Mouse (Mus musculus): ENCODE data around the gene Cpz. TPM values are rescaled to one million over a fixed set of nuclear protein-coding genes. Genes with fewer than 3 reads are reported as not detected.
A peak's percentile ranks its signal among the peaks of the same experiment; 100 is the strongest.

The Cpz gene
- polyA plus RNA-seq, 1 experiment, result 1.4 TPM

DNA sequence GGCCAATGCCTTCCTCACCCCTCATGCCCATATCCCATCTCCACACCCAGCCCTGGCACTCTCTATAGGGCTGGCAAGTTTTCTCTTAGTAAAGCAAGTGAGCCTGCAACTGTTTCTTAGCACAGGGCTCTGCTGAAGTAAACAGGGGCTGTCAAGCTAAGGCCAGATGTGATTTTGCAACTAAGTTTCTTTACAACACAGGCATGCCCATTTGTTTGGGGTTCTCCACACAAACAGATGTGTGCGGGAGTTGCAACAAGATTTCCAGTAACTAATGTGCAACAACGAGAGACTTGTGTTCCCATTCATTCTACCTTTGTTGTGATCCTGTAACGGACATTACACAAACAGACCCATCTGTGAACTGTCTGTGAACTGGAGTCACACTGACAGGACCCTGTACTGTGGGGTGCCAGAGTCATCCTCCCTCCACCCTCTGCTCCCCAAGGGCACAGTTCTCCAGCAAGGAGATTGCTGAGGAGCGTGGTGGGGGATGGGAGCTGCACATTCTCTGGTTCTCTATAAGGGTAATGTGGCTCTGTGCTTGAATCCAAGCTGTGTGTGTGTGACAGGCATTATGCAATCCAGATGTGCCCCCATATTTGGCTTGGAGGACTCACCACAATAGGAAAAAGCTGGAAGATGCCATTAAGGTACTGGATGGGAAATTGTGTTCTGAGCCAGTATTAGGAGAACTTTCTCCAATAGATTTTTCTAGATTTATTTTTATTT, 15.7 kb upstream of the Cpz start:
- Histone ChIP-seq H3K36me3 (ENCODE audit: control insufficient read depth, insufficient read depth, low read length) (no peaks in the 10 kb centered on the region), H3K27ac (ENCODE audit: control insufficient read depth, insufficient read depth, low read depth, low read length) (peak overlapping the region; percentile 16; the same call in 1 of the 2 replicates), H3K4me3 (ENCODE audit: control insufficient read depth, low read depth, low read length) (no peak overlapping the region), H3K4me1 (ENCODE audit: control insufficient read depth, insufficient read depth, low read length) (peaks cover 3% of the 10 kb centered on the region; the same call in 1 of the 2 replicates), H3K27me3 (ENCODE audit: control insufficient read depth, insufficient read depth, low read length) (no peaks in the 10 kb centered on the region)
- TF ChIP-seq POLR2A (IDR thresholded peaks at IDR 0.05; ENCODE audit: control insufficient read depth, low read depth, low read length) (no peak), CTCF (IDR thresholded peaks at IDR 0.05; ENCODE audit: control insufficient read depth, insufficient read depth, insufficient replicate concordance, low read depth, low read length) (no peak)

DNA sequence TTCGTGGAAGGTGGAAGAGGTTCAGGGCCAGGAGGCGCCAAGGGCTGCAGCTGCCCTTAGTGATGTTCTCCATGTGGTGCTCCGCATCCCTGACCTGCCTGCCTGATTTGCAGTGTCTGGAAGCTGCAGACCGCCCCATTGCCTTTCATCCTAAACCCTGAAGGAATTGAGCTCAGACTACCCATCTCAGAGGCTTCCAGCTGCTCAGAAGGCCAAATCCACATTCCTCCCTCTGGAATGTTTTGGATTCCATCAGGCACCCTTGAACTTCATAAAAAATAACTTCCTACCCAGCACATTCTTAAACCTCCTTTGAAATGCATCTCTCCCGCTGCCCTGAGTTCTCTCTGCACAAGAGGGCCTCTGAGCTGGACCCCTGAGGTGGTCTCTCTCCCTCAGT, 15.1 kb upstream of the Cpz start:
- peaks cover 3% of the 10 kb centered on the region; the same call in 1 of the 2 replicates for H3K4me1 ChIP-seq (ENCODE audit: control insufficient read depth, insufficient read depth, low read length)
- TF ChIP-seq CTCF (IDR thresholded peaks at IDR 0.05; ENCODE audit: control insufficient read depth, insufficient read depth, insufficient replicate concordance, low read depth, low read length) (no peak), POLR2A (IDR thresholded peaks at IDR 0.05; ENCODE audit: control insufficient read depth, low read depth, low read length) (no peak)
- H3K27ac ChIP-seq (ENCODE audit: control insufficient read depth, insufficient read depth, low read depth, low read length), result 0 out of 2 replicates have a peak overlapping the region, but pooled peaks have one; percentile 35
- H3K4me3 ChIP-seq (ENCODE audit: control insufficient read depth, low read depth, low read length), result no peak overlapping the region
- H3K36me3 ChIP-seq (ENCODE audit: control insufficient read depth, insufficient read depth, low read length), result no peaks in the 10 kb centered on the region
- H3K27me3 ChIP-seq (ENCODE audit: control insufficient read depth, insufficient read depth, low read length), result no peaks in the 10 kb centered on the region

DNA sequence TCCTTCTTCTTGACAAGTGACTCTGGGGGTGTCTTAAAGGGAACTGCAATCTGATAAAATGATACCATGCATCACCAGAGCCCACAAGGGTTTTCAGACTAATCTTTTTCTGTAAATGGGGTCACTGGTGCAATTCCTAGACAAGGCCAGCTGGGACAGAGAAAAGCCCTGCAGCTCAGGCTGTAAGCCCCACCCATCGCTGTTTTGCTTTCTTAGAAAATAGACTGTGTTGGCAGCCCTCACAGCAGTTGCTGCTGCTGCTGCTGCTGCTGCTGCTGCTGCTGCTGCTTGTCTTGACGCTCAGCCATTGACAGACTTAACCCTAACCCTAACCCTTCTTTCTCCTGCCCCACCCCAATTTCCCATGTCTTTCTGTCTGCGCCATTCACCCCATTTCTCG, 14.1 kb upstream of the Cpz start:
- H3K4me3 ChIP-seq (ENCODE audit: control insufficient read depth, low read depth, low read length), result no peak overlapping the region
- H3K27ac ChIP-seq (ENCODE audit: control insufficient read depth, insufficient read depth, low read depth, low read length), result no peak overlapping the region

DNA sequence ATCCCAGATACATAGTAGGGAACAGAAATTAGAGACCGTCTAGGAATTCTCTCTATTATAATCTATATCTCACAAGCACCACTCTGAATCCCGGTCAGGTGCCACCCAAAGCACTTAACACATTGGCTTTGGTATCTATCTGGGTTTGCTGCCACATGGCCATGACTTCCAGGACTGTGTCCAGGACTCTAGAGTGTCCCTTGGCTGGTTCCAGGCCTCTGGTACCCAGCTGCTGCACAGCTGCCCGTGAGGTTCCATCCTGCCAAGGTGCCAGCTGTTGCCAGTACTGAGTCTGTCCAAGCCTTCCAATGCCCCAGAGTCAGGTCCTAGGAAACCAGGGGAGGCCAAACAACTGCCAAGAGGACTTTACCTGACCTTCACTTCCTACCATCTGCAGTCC, 12.5 kb upstream of the Cpz start:
- Histone ChIP-seq H3K4me1 (ENCODE audit: control insufficient read depth, insufficient read depth, low read length) (peaks cover 3% of the 10 kb centered on the region; the same call in 1 of the 2 replicates), H3K4me3 (ENCODE audit: control insufficient read depth, low read depth, low read length) (no peak overlapping the region), H3K27ac (ENCODE audit: control insufficient read depth, insufficient read depth, low read depth, low read length) (no peak overlapping the region), H3K36me3 (ENCODE audit: control insufficient read depth, insufficient read depth, low read length) (no peaks in the 10 kb centered on the region), H3K27me3 (ENCODE audit: control insufficient read depth, insufficient read depth, low read length) (no peaks in the 10 kb centered on the region)
- no peak for TF ChIP-seq CTCF (IDR thresholded peaks at IDR 0.05; ENCODE audit: control insufficient read depth, insufficient read depth, insufficient replicate concordance, low read depth, low read length)
- TF ChIP-seq POLR2A (IDR thresholded peaks at IDR 0.05; ENCODE audit: control insufficient read depth, low read depth, low read length), result no peak

More for the DNA sequence above, 14.1 kb upstream of the Cpz start:
- Histone ChIP-seq H3K36me3 (ENCODE audit: control insufficient read depth, insufficient read depth, low read length) (no peaks in the 10 kb centered on the region), H3K27me3 (ENCODE audit: control insufficient read depth, insufficient read depth, low read length) (no peaks in the 10 kb centered on the region), H3K4me1 (ENCODE audit: control insufficient read depth, insufficient read depth, low read length) (peaks cover 3% of the 10 kb centered on the region; the same call in 1 of the 2 replicates)
- TF ChIP-seq POLR2A (IDR thresholded peaks at IDR 0.05; ENCODE audit: control insufficient read depth, low read depth, low read length), result no peak
- TF ChIP-seq CTCF (IDR thresholded peaks at IDR 0.05; ENCODE audit: control insufficient read depth, insufficient read depth, insufficient replicate concordance, low read depth, low read length), result no peak

DNA sequence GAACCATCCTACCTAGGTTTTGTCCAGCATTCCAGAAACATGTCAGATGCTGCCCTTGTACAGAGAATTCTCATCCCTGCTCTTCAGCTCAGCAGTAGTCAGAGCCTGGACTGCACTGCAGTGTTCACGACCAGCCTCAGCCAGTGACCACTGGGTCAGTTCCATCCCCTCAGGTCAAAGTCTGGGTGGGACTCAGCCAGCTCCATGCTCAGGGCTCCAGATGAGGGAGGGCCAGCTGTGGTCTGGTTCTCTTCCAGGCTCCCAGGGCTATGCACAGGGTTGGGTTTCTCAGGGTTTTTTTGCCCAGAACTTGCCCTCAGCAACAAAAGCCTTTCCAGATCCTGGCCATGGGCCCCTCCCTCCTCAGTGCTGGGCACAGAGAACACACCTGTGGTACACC, 12.0 kb upstream of the Cpz start:
- H3K36me3 ChIP-seq (ENCODE audit: control insufficient read depth, insufficient read depth, low read length), result no peaks in the 10 kb centered on the region
- peaks cover 3% of the 10 kb centered on the region; the same call in 1 of the 2 replicates for H3K4me1 ChIP-seq (ENCODE audit: control insufficient read depth, insufficient read depth, low read length)
- H3K27ac ChIP-seq (ENCODE audit: control insufficient read depth, insufficient read depth, low read depth, low read length), result no peak overlapping the region
- TF ChIP-seq CTCF (IDR thresholded peaks at IDR 0.05; ENCODE audit: control insufficient read depth, insufficient read depth, insufficient replicate concordance, low read depth, low read length), result no peak
- no peak for TF ChIP-seq POLR2A (IDR thresholded peaks at IDR 0.05; ENCODE audit: control insufficient read depth, low read depth, low read length)
- no peak overlapping the region for H3K4me3 ChIP-seq (ENCODE audit: control insufficient read depth, low read depth, low read length)
- H3K27me3 ChIP-seq (ENCODE audit: control insufficient read depth, insufficient read depth, low read length), result no peaks in the 10 kb centered on the region

DNA sequence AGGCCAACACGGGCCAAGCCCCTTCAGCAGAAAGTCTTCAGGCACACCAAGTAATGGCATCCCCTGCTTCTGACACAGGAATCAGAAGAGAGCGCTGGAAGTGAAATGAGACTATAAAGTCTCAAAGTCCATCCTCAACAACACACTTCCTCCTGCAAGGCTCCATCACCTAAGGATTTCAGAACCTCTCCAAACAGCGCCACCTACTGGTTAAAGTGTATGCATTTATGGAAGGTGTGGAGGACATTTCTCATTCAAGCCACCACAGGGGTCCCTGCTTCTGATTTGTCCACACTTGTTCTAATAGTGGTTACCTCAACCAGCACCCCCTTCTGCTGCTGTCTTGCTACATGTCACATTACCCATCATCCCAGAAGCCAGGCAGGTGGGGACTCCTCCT, 10.8 kb upstream of the Cpz start:
- Histone ChIP-seq H3K4me1 (ENCODE audit: control insufficient read depth, insufficient read depth, low read length) (peaks cover under 1% of the 10 kb centered on the region; the same call in 1 of the 2 replicates), H3K4me3 (ENCODE audit: control insufficient read depth, low read depth, low read length) (no peak overlapping the region), H3K36me3 (ENCODE audit: control insufficient read depth, insufficient read depth, low read length) (no peaks in the 10 kb centered on the region), H3K27ac (ENCODE audit: control insufficient read depth, insufficient read depth, low read depth, low read length) (no peak overlapping the region), H3K27me3 (ENCODE audit: control insufficient read depth, insufficient read depth, low read length) (no peaks in the 10 kb centered on the region)
- TF ChIP-seq CTCF (IDR thresholded peaks at IDR 0.05; ENCODE audit: control insufficient read depth, insufficient read depth, insufficient replicate concordance, low read depth, low read length) (peak; percentile 30; the same call in 1 of the 2 replicates), POLR2A (IDR thresholded peaks at IDR 0.05; ENCODE audit: control insufficient read depth, low read depth, low read length) (no peak)

DNA sequence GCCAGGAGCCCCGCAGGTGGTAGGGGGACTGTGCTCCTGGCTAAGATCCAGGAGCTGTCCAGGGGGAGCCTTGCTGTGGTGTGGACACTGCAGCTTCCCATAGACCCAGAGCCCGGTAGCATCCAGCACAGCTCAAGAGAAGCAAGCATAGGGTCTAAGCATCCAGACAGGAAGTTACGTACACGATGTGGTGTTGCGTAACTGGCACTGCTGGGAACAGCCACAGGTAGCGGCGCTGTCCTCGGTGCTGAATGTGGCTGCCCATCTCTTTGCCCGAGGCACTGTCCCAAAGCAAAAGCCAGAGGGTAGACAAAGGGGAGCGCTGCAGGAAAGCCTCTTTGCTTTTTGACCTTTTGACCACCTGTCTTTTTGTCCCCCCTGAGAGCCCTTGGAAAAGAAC, 6.1 kb upstream of the Cpz start:
- TF ChIP-seq CTCF (IDR thresholded peaks at IDR 0.05; ENCODE audit: control insufficient read depth, insufficient read depth, insufficient replicate concordance, low read depth, low read length) (no peak), POLR2A (IDR thresholded peaks at IDR 0.05; ENCODE audit: control insufficient read depth, low read depth, low read length) (no peak)
- H3K4me1 ChIP-seq (ENCODE audit: control insufficient read depth, insufficient read depth, low read length), result no peaks in the 10 kb centered on the region
- no peak overlapping the region for H3K4me3 ChIP-seq (ENCODE audit: control insufficient read depth, low read depth, low read length)
- H3K36me3 ChIP-seq (ENCODE audit: control insufficient read depth, insufficient read depth, low read length), result no peaks in the 10 kb centered on the region
- H3K27ac ChIP-seq (ENCODE audit: control insufficient read depth, insufficient read depth, low read depth, low read length), result no peak overlapping the region
- no peaks in the 10 kb centered on the region for H3K27me3 ChIP-seq (ENCODE audit: control insufficient read depth, insufficient read depth, low read length)
